Mouse (Mus musculus): ENCODE results near the gene Nfe2l2. TPM values are rescaled to one million over a fixed set of nuclear protein-coding genes. Genes with fewer than 3 reads are reported as not detected.

Gene Nfe2l2
- total RNA-seq, 2 experiments from 2014 or later: 9.7 to 9.8 TPM

DNA sequence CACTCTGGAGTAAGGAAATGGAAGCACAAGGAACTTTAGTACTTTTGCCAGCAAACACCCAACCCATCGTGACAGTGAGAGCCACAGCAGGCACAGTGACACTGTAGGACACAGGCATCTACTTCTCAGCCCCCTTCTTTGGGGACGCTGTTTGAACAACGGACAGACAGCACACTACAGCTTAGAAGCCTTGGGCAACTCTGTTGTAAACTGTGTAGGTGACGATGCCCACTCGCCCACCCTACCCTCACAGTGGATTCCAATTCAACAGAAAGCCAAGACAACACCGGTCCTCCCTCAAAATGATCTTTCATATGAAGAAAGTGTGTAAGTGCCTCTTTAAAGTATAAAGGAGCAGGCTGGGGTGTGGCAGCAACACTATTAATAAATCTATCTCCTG lies 12.1 kb downstream of the Nfe2l2 start:
- intact Hi-C loops (cut with DNase I): no loop called here
- no peak for DNase-seq (ENCODE audit: extremely low spot score in 1 of 2, low spot score in 2 of 2)

DNA sequence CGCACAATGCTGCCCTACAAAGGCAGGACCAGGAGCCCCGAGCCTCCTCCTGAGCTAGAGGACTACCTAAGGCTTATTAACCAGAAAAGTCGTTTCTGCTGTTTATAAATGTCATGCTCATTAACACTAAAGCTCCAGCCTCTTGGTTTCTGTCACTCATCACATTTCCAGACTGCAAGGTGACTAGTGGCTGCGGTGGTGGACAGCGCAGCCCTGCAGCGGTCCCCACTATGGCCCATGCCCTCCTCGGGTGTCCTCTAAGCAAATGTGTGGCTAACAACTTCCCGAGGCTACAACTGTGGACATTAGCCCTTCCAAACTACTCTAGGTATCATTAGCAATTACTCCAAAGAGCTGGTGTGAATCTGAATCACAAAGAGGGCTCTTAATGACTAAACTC lies 13.1 kb downstream of the Nfe2l2 start:
- intact Hi-C loops (cut with DNase I): no loop called here

DNA sequence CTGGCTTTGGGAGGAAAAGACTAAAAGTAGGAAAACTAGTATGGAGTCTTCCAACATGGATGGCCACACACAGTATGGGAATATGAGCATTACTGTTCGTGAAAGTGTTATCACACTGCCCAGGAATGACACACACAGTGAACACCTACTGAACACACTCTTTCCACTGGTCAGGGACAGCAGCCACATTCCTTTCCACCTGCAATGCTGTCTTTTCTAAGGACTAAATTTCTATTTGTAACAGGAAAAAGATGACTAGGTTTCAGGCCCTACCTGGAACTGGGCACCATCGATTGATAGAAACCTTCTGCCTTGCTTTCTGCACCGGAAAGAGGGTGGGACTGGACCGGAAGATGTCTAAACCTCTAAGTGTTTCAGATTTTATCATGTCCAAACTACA lies 13.8 kb downstream of the Nfe2l2 start:
- no peak for DNase-seq (ENCODE audit: extremely low spot score in 1 of 2, low spot score in 2 of 2)
- intact Hi-C loops (cut with DNase I): no loop called here

More for the DNA sequence above, 13.1 kb downstream of the Nfe2l2 start:
- no peak for DNase-seq (ENCODE audit: extremely low spot score in 1 of 2, low spot score in 2 of 2)

DNA sequence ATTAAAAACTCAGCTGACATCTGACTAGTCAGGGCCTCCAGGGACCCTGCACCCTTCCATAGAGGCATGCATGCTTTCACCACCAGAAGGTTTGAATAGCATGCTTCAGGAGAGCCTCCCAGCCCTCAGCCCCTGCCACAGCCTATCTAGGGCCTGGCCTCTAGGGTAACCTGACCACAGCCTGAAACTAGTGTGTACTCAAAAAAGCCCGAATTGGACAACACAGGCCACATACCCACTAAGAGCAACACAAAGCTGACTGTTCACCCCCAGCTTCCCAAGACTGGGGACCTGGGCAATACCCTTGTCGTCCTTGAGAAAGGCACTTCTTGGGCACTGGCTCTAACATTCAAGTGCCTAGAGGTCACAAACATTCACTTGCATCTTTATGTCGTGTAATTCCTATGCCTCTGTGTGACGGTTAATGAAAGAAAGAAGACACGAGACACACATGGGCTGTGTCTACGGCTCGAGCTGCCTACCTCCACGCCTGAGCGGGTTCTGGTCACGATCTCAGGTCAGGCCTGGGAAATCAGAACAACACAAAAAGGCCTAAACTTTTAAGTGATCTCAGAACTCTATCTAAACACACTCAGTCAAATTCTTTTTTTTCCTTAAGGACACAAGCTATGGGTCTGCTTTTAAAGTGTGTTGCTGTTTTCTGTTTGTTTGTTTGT lies 14.8 kb downstream of the Nfe2l2 start:
- intact Hi-C loops (cut with DNase I): no loop called here
- no peak for DNase-seq (ENCODE audit: extremely low spot score in 1 of 2, low spot score in 2 of 2)

DNA sequence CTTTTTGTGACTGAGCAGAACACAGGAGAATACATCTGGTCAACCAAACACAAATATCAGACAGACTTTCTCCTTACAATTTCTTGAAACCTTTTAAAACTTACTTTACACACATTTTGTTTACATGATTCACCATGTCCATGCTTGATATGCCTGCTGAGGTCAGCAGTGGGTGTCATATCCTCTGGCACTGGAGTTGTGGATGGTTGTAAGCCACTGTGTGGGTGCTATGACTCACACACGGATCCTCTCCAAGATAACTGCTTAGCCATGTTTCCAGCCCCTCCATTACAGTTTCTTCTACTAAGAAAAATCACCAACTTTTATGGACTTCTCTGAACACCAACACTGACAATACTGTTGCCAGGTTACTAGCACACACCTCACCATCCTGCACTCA lies 15.5 kb downstream of the Nfe2l2 start:
- no peak for DNase-seq (ENCODE audit: extremely low spot score in 1 of 2, low spot score in 2 of 2)
- intact Hi-C loops (cut with DNase I): no loop called here

DNA sequence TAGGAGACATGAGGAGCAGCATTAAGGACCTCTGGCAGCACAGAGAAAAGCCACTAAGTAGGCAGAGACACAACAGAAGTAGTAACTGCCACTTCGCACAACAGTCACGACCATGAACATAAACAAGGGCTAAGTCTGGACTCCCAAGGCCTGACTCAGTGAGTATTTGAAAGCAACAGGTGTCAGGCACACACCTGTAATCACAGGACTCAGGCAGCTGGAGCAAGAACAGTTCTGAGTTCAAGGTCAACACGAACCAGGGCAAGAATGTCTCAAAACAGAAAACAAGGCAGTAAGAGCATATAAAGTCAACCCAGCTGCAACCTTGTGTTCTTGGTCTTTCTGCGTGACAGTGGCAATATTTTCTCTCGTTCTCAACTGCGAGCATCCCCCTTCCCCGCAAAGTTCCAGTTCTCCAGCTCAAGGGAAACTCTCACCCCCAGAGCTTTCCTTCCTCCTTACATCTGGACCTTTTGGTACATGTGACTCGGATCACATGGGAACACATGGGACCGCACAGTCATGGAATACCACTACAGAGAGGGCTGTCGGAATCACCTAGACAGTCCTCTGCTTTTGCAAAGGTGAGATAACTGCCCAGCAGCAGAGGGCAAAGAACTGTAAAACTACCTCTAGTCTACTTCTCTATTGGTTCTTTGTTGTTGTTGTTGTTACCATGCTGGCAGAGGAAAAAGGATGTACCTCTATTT lies 17.2 kb downstream of the Nfe2l2 start:
- no peak for DNase-seq (ENCODE audit: extremely low spot score in 1 of 2, low spot score in 2 of 2)
- intact Hi-C loops (cut with DNase I): no loop called here

DNA sequence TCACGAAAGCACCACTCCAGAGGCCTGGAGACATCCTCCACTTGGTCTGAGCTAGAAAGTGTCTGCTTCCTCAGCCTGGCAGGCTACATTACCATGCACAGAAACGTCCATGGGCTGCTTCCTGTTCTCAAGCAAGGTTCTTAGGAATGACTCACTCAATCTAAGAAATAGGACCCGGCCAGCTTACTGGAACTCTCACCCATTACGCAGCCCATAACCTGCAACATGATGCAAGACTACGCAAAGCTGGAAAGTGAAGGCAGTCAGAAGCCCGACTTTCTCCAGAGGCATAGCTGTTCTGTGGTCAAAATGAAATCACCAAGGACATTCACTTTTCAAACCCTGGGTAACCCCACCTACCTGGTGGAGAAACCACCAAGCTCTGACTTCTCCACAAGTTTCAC lies 19.0 kb downstream of the Nfe2l2 start:
- intact Hi-C loops (cut with DNase I): no loop called here
- no peak for DNase-seq (ENCODE audit: extremely low spot score in 1 of 2, low spot score in 2 of 2)

DNA sequence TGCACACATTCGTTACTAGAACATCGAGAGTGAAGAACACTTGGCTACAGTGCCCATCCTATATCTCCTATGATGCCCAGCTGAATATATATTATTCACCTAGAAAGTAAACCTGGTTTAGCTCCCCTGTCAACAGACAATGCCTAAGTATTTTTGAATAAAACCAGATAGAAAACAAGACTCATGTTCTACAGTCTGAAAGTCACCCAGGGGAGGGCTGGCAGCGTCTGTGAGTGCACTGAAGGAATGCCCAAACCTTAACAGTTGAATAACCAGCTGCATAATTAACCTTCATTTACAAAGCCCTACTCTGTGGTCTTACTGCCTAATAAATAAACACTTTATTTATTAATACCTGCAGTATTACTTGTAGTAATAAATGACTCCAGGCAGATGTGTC lies 19.9 kb downstream of the Nfe2l2 start:
- intact Hi-C loops (cut with DNase I): loop anchor here (5.0 kb wide), 1 partner anchor 93 kb away; no protein-coding TSS in a partner anchor
- DNase-seq (ENCODE audit: extremely low spot score in 1 of 2, low spot score in 2 of 2): no peak

DNA sequence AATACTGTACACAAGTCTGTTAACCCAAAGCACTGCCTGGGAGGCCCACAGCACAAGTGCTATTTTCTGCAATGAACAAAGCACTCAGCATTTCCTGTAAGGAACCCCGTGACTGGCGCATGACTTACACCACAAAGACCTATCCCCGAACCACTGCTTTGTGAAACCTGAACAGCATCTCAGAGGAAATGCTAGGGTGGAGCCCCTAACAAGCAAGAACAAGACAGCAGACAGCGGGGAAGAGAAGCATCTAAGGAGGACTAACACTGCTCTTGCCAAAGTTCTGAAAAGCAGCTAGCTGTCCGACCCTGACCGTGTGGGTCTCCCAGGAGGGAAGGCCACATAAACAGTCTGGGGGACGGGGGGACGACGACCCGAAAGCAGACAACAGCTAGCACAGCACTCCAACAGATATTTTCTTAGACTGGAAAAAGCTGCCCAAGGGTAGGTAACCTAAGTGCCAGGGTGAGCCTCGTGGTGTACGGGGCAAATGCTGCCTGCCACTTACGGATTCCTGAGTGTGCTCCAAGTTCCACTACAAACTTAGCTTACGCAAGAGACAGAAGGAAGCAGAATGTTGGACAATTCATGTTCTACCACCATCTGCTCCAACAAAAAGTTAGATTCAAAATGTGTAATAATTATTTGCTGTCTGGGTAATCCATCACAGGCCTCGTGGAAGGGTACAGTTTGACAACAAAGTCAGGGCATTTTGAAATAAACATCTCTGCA lies 21.3 kb downstream of the Nfe2l2 start:
- intact Hi-C loops (cut with DNase I): loop anchor here (5.0 kb wide), 1 partner anchor 94 kb away; no protein-coding TSS in a partner anchor
- peak in 1 of 2 experiments; percentile 62 for DNase-seq (ENCODE audit: extremely low spot score in 1 of 2, low spot score in 2 of 2)

DNA sequence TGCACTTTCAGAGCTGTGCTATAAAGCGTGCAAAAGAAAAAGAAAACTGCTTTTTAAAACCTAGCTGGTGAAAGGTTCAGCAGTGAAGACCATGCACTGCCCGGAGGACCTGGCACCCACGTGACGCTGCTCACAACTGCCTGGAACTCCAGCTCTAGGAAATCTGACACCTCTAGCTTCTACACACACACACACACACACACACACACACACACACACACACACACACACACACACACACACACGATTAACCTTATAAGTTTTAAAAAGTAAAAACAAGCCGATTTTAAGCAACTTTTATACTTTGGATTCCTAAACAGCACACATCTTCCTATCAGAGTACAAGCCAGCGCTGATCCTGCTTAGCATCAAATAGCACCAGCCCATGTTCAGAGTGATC lies 23.0 kb downstream of the Nfe2l2 start:
- intact Hi-C loops (cut with DNase I): loop anchor here (5.0 kb wide), 1 partner anchor 96 kb away; no protein-coding TSS in a partner anchor
- DNase-seq (ENCODE audit: extremely low spot score in 1 of 2, low spot score in 2 of 2): no peak

DNA sequence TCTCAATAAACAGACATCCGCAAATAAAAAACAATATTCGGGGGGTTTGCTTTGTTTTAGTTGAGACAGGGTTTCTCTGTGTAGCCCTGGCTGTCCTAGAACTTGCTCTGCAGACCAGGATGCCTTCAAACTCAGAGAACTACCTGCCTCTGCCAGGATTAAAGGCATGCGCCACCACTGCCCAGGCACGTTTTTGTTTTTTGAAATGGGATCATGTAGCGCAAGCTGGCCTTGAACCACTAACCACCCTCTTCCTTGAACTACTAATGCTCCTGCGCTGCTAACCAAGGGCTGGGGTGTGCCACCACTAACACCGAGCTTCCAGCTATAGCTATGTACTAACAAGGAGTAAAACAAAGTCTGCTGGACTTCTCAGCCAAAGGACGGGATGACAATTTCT lies 24.5 kb downstream of the Nfe2l2 start:
- intact Hi-C loops (cut with DNase I): loop anchor here (5.0 kb wide), 1 partner anchor 97 kb away; no protein-coding TSS in a partner anchor
- DNase-seq (ENCODE audit: extremely low spot score in 1 of 2, low spot score in 2 of 2): no peak

DNA sequence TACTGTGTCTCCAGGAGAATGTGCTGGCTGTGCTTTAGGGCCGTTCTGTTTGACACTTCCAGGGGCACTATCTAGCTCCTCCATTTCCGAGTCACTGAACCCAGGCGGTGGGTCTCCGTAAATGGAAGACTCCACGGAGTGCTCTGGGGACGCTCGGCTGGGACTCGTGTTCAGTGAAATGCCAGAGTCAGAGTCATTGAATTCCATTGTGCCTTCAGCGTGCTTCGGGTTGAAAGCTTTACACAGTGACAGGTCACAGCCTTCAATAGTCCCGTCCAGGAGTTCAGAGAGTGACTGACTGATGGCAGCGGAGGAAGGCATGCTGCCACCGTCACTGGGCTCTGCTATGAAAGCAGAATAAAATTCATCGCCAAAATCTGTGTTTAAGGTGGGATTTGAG lies 27.9 kb downstream of the Nfe2l2 start:
- no peak for DNase-seq (ENCODE audit: extremely low spot score in 1 of 2, low spot score in 2 of 2)
- intact Hi-C loops (cut with DNase I): no loop called here

DNA sequence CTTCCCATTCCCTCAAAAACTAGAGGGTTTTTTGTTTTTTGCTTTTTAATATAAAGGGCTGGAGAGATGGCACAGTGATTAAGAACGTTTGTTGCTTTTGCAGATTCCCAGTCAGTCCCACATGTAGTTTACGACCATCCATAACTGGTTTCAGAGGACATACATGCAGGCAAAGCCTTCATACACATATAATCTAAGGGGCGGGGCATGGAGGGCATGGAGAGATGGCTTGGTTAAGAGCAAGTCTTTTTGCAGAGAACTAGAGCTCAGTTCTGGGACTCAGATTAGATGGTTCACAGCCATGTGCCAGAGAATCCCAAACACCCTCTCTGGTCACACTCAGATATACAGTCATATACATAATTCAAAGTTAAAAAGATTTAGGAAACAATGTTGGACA lies 31.9 kb downstream of the Nfe2l2 start:
- intact Hi-C loops (cut with DNase I): no loop called here
- DNase-seq (ENCODE audit: extremely low spot score in 1 of 2, low spot score in 2 of 2): no peak

DNA sequence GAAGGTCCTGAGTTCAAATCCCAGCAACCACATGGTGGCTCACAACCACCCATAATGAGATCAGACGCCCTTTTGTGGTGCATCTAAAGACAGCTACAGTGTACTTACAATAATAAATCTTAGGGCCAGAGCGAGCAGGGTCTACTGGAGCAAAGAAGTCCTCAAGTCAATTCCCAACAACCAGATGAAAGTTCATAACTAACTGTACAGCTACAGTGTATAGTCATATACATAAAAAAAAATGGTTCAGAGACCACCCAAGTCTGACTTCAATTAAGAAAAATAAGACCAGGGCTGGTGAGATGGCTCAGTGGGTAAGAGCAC lies 33.1 kb downstream of the Nfe2l2 start:
- DNase-seq (ENCODE audit: extremely low spot score in 1 of 2, low spot score in 2 of 2): no peak
- intact Hi-C loops (cut with DNase I): no loop called here

DNA sequence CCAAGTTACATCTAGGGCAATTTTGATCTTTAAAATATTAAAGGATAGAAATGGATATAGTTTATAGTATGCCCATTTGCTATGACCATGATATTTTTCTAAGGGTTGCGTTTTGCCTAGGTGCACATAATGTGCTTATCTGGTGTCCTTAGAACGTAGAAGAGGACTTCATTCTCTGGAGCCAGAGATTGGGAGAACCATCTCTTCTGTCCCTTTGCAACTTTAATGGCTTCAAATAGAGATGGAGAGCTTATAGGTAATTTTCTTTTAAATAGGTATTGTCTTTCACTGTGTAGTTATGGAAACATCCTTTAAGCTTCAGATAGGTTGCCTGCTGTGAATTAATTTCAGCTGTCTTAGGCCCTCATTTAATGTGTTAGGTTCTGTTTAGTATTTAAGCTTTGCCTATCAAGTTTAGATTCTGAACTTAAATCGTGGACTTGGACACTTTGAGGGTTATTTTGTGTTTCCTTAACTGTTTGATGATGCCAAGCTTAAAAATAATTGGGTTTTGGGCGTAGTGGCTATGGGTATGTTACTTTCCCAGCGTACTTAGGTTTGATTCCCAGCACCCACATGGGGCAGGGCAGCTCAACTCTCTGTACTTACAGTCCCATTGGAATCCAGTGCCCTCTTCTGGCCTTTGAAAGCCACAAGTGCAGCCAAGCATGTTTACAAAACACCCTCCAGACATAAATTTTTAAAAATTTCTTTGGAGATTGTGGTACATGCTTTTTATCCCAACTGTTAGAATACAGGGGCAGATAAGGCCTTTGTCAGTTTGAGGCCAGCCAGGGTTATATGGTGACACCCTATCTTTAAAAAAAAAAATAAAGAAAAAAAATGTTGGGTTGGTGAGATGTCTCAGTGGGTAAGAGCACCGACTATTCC lies 33.8 kb downstream of the Nfe2l2 start:
- DNase-seq (ENCODE audit: extremely low spot score in 1 of 2, low spot score in 2 of 2): no peak
- intact Hi-C loops (cut with DNase I): no loop called here

DNA sequence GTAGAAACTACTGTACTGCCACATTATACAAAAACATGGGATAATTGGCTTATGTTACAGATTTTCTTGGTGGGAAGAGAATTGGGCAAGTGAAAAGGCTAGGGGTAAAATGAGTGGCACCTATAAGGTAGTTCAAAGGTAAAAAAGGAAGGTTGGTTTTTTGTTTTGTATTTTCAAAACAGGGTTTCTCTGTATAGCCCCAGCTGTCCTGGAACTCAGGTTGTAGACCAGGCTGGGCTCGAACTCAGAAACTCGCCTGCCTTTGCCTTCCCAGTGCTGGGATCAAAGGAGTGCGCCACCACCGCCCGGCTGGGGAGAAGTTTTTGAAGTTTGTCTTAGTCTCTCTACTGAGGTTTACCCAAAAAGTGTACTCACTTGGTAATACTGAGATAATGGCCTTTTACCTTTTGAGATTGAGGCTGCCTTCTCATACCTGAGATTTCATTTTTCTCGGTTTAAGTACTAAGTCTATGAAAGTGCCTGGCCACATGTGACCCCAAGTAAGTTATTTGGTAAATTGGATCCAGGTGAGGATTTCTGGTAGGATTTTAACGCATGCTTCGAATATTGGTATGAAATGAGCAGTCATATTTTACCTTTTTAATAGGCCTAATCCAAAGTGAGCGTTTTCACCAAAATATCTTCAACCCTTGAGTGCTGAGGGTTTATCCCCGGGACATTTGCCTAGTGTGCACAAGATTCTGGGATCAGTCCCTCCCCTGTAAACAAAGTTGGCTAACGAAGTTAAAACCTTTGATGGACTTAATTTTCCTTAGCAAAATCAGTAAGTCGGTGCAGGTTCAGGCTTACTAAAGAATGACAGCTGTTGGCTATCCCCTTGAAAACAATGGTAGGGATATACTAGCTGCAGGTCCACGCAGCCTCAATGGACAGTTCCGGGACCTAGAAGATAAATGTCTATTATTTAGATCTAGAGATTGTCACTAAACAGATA lies 34.7 kb downstream of the Nfe2l2 start:
- DNase-seq (ENCODE audit: extremely low spot score in 1 of 2, low spot score in 2 of 2): peak in 1 of 2 experiments; percentile 41
- intact Hi-C loops (cut with DNase I): no loop called here

DNA sequence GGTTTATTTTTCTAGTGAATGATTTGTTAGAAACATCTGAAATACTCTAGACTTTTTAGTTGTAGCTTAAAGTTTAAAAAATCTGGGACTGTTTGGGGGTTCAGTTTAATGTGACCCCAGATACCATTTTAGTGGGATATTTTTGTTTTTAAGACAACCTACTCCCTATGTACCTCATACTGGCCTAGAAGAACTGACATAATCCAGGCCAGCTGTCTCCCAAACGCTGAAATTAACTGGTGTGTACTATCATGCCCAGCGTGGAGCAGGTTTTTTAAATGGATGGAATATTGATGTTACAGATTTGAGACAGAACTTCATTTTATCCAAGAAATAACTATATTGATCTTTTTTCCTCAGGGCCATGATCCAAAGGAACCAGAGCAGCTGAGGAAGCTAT lies 43.3 kb downstream of the Nfe2l2 start:
- intact Hi-C loops (cut with DNase I): no loop called here

More for the DNA sequence above, 43.3 kb downstream of the Nfe2l2 start:
- no peak for DNase-seq (ENCODE audit: extremely low spot score in 1 of 2, low spot score in 2 of 2)
